Mouse (Mus musculus): ENCODE results near the gene Klhl35. TPM values are rescaled to one million over a fixed set of nuclear protein-coding genes. Genes with fewer than 3 reads are reported as not detected.
A peak's percentile ranks its signal among the peaks of the same experiment; 100 is the strongest.

Klhl35 gene
- total and polyA plus RNA-seq, 2 experiments from 2014 or later = 0.59 to 1.6 TPM

DNA sequence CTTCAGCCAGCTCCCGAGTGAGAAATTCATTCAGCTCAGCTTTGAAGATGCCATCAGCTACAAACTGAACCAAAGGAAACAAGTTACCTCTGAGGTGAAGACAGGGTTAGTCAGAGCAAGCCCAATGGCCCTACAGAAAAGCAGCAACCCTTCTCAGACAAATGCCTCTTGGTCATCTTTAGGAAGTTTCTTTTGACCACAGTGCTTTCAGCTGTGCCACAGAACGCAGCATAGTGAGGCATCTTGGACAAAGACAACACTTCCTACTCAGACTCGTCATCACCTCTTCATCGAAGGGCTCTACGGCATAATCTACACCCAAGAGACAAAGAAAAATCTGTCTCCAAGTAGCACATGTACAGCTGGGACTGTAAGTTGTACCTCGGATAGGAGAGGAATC lies 16.8 kb downstream of the Klhl35 start:
- H3K9me3 ChIP-seq (replicated peaks; ENCODE audit: control insufficient read depth, low read length) = no peaks in the 10 kb centered on the region
- peak overlapping the region; percentile 91 for H3K4me2 ChIP-seq (ENCODE audit: low read depth, low read length)
- H3K36me3 ChIP-seq (replicated peaks; ENCODE audit: control insufficient read depth, insufficient read depth, low read length) = peaks cover 43% of the 10 kb centered on the region
- DNase-seq (ENCODE audit: low spot score) = no peak
- H3K4me3 ChIP-seq (ENCODE audit: low read depth, low read length) = peak overlapping the region; percentile 62
- H3K9ac ChIP-seq (replicated peaks; ENCODE audit: low read depth, low read length) = peak overlapping the region; percentile 87
- ATAC-seq (ENCODE audit: insufficient read depth, low read depth) = no peak
- WGBS = 1% methylated on average over 6 of the region's 6 CpGs
- TF ChIP-seq CTCF (IDR thresholded peaks at IDR 0.05; ENCODE audit: low read depth) = no peak
- no peak for TF ChIP-seq EP300 (IDR thresholded peaks at IDR 0.05; ENCODE audit: low read depth)
- peak overlapping the region; percentile 81 for H3K27ac ChIP-seq (ENCODE audit: low read depth)
- no peaks in the 10 kb centered on the region for H3K27me3 ChIP-seq (ENCODE audit: control insufficient read depth, insufficient read depth, low read length)
- peaks cover 7% of the 10 kb centered on the region; the same call in 1 of the 2 replicates for H3K4me1 ChIP-seq (ENCODE audit: control insufficient read depth, insufficient read depth)

DNA sequence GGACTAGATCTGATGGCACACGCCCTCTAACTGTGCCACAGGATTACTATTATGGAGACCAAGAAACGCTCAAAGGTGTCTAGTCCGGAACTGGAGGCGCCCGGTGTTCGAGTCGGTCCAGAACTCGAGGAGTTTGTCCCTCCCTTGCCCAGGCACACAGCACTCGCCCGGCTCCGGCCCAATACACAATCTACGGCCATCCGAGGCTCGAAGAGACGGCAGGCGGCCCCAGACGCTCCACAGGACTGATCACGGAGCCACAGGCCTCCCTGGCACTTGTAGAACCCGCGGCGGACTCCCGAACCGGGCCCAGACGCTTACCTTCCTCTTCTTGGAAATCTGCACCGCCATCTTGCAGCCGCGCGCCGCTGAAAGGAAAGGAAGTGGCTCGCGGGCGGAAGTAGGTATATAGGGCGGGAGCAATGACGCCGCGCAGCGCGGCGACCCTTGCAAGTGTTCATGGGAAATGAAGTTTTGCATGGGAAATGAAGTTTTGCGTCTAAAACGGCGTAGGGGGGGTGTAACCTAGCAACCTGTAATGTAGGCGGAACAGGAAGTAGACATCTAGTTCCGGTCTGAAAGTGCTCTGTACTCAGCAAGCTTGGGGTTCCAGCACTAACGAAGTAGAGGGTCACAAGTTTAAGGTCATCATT lies 17.6 kb downstream of the Klhl35 start, which contains the start of gene Rps3:
Rps3 (minus strand) TSS at position 468 of the 653 bp plus-strand sequence.
- Histone ChIP-seq H3K4me2 (ENCODE audit: low read depth, low read length) (peak within 1 kb of the TSS; percentile 91), H3K9me3 (replicated peaks; ENCODE audit: control insufficient read depth, low read length) (no peaks in the 10 kb centered on the region), H3K9ac (replicated peaks; ENCODE audit: low read depth, low read length) (peak within 1 kb of the TSS; percentile 87), H3K27me3 (ENCODE audit: control insufficient read depth, insufficient read depth, low read length) (no peaks in the 10 kb centered on the region), H3K4me3 (ENCODE audit: low read depth, low read length) (peak within 1 kb of the TSS; percentile 62), H3K36me3 (replicated peaks; ENCODE audit: control insufficient read depth, insufficient read depth, low read length) (peaks cover 36% of the 10 kb centered on the region), H3K27ac (ENCODE audit: low read depth) (peak within 1 kb of the TSS; percentile 81), H3K4me1 (ENCODE audit: control insufficient read depth, insufficient read depth) (peaks cover 7% of the 10 kb centered on the region; the same call in 1 of the 2 replicates)
- 0 out of 2 replicates have a peak, but pooled peaks have one; percentile 60 for TF ChIP-seq EP300 (IDR thresholded peaks at IDR 0.05; ENCODE audit: low read depth)
- no peak for TF ChIP-seq CTCF (IDR thresholded peaks at IDR 0.05; ENCODE audit: low read depth)
- peak; percentile 99 for DNase-seq (ENCODE audit: low spot score)
- WGBS = under 1% methylated on average over 45 of the region's 45 CpGs
- peak; percentile 98 for ATAC-seq (ENCODE audit: insufficient read depth, low read depth)

DNA sequence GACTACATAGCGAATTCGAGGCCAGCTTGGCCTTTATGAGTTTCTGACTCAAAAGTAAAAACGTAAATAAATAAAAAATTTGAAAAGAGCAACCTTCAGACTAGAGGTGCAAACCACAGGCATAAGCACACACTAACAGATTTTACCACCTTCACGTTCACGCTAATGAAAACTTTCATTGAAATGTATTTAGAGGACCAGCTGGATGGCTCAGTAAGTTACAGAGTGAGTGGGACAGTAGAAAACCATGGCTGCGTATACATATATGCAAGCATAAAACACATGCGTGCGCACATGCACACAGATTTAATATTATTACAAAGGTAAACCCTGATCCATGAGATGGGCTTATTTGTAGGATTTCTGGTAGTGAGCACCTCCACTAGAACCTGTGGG lies 18.1 kb downstream of the Klhl35 start:
- no peaks in the 10 kb centered on the region for H3K9me3 ChIP-seq (replicated peaks; ENCODE audit: control insufficient read depth, low read length)
- H3K27me3 ChIP-seq (ENCODE audit: control insufficient read depth, insufficient read depth, low read length) = no peaks in the 10 kb centered on the region
- H3K4me2 ChIP-seq (ENCODE audit: low read depth, low read length) = peak overlapping the region; percentile 47
- peaks cover 31% of the 10 kb centered on the region for H3K36me3 ChIP-seq (replicated peaks; ENCODE audit: control insufficient read depth, insufficient read depth, low read length)
- TF ChIP-seq CTCF (IDR thresholded peaks at IDR 0.05; ENCODE audit: low read depth) (no peak), EP300 (IDR thresholded peaks at IDR 0.05; ENCODE audit: low read depth) (no peak)
- DNase-seq (ENCODE audit: low spot score) (no peak), ATAC-seq (ENCODE audit: insufficient read depth, low read depth) (no peak)
- peak overlapping the region; percentile 57 for H3K27ac ChIP-seq (ENCODE audit: low read depth)
- 45% methylated on average over 8 of the region's 8 CpGs for WGBS
- no peak overlapping the region for H3K9ac ChIP-seq (replicated peaks; ENCODE audit: low read depth, low read length)
- peaks cover 7% of the 10 kb centered on the region; the same call in 1 of the 2 replicates for H3K4me1 ChIP-seq (ENCODE audit: control insufficient read depth, insufficient read depth)
- peak overlapping the region; percentile 18; the same call in 1 of the 2 replicates for H3K4me3 ChIP-seq (ENCODE audit: low read depth, low read length)

DNA sequence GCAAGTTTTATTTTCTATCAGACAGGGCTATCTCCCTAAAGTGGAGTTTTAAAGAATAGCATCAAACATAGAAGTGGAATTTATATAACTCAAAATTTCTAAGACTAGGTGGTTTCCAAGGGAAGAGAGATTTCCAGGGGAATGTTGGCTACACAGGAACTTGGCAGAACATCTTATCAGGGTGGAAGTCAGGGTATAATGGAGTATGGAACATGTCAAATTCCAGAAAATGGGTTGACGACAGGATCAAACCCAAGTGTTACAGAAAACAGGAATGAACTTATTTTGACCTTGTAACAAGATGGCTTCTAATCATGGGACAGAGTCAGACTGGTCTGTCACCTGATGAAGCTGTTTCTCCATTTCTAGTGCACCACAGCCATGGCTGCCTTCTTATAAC lies 18.9 kb downstream of the Klhl35 start:
- H3K4me2 ChIP-seq (ENCODE audit: low read depth, low read length) = no peak overlapping the region

DNA sequence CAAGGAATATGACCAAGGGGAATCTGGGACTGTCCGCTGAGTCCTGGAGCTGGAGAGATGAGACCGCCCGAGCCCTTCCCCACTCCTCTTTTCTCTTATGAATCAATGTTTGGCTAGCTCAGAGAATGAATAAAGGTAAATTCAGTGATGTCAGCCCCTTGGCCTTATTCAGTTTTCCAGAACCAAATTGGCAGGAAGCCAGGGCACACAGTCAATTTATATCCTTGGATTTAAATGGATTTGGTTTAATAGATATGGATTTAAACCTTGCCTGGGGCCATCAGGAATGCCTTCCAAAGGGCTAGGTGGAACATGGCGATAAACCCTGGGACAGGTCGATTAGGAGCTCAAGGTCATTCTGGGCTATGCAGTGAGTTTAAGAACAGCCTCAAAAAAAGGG lies 23.9 kb downstream of the Klhl35 start:
- WGBS = 69% methylated on average over 5 of the region's 5 CpGs
- DNase-seq (ENCODE audit: low spot score) (no peak), ATAC-seq (ENCODE audit: insufficient read depth, low read depth) (no peak)
- Histone ChIP-seq H3K9me3 (replicated peaks; ENCODE audit: control insufficient read depth, low read length) (peaks cover 5% of the 10 kb centered on the region; the same call in 1 of the 2 replicates), H3K27ac (ENCODE audit: low read depth) (no peak overlapping the region), H3K36me3 (replicated peaks; ENCODE audit: control insufficient read depth, insufficient read depth, low read length) (no peaks in the 10 kb centered on the region), H3K9ac (replicated peaks; ENCODE audit: low read depth, low read length) (no peak overlapping the region), H3K4me3 (ENCODE audit: low read depth, low read length) (no peak overlapping the region), H3K4me2 (ENCODE audit: low read depth, low read length) (no peak overlapping the region), H3K27me3 (ENCODE audit: control insufficient read depth, insufficient read depth, low read length) (no peaks in the 10 kb centered on the region), H3K4me1 (ENCODE audit: control insufficient read depth, insufficient read depth) (no peaks in the 10 kb centered on the region)
- TF ChIP-seq EP300 (IDR thresholded peaks at IDR 0.05; ENCODE audit: low read depth) (no peak), CTCF (IDR thresholded peaks at IDR 0.05; ENCODE audit: low read depth) (no peak)

More for the DNA sequence above, 18.9 kb downstream of the Klhl35 start:
- Histone ChIP-seq H3K4me3 (ENCODE audit: low read depth, low read length) (no peak overlapping the region), H3K27me3 (ENCODE audit: control insufficient read depth, insufficient read depth, low read length) (no peaks in the 10 kb centered on the region), H3K4me1 (ENCODE audit: control insufficient read depth, insufficient read depth) (peaks cover 7% of the 10 kb centered on the region; the same call in 1 of the 2 replicates), H3K9ac (replicated peaks; ENCODE audit: low read depth, low read length) (no peak overlapping the region), H3K27ac (ENCODE audit: low read depth) (0 out of 2 replicates have a peak overlapping the region, but pooled peaks have one; percentile 57), H3K36me3 (replicated peaks; ENCODE audit: control insufficient read depth, insufficient read depth, low read length) (peaks cover 23% of the 10 kb centered on the region), H3K9me3 (replicated peaks; ENCODE audit: control insufficient read depth, low read length) (no peaks in the 10 kb centered on the region)
- WGBS = 24% methylated on average over 1 of the region's 1 CpGs
- DNase-seq (ENCODE audit: low spot score) = peak; percentile 36
- no peak for TF ChIP-seq EP300 (IDR thresholded peaks at IDR 0.05; ENCODE audit: low read depth)
- TF ChIP-seq CTCF (IDR thresholded peaks at IDR 0.05; ENCODE audit: low read depth) = no peak
- ATAC-seq (ENCODE audit: insufficient read depth, low read depth) = no peak

All from heart, postnatal 0 days (tissue).